Mouse (Mus musculus): ENCODE data around the gene Iah1.

DNA sequence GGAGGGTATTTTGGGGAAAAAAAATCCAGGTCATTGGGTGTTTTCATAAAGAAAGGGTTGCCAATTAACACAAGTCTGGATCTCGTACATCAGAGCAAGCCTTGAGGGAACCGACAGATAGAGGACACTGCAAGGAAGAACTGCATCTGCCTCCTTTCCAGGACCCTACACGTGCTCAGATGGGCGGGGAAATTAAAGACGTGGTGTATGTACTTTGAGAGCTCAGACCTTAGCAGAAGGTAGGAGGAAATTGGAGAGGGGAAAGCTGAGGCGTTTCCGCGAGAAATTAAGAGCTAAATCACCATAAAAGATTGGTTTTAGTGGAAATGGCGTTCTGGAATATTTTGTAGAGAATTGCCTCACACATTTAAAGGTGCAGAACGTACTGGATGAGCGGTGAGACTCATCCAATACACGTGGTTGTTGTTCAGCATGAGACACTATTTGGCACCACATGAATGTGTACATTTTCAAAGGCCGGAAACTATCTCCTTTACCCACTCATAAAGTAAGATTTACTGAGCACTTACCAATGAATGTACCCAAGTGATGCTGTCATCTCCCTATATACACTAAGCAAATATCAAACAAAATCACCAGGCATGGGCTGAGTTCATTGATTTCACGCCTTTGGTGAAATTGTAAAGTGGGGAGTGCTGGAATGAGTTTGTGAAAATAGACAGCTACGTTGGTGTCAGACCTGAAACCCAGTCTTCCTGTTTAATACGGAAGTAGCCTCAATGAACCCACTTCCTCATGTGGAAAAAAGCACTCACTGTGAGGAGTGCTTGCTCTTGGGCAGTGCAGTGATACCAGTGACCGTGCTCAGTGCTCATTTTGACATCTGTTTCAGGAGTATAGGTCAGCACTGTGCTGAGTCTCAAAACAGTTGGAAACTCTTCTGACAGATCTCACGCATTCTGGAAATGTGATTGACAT is 29.2 kb upstream of the Iah1 start:
- no peak for TF ChIP-seq CTCF (IDR thresholded peaks at IDR 0.05; ENCODE audit: borderline replicate concordance, control insufficient read depth, extremely low read depth, insufficient read depth, low read length, poor library complexity)
- no peak for TF ChIP-seq POLR2A (IDR thresholded peaks at IDR 0.05; ENCODE audit: control insufficient read depth, extremely low read depth, insufficient read depth, low read length, poor library complexity)
